Mouse (Mus musculus): Measurements from ENCODE around the gene Pelp1. TPM values are rescaled to one million over a fixed set of nuclear protein-coding genes. Genes with fewer than 3 reads are reported as not detected.

Gene Pelp1
- total and polyA plus RNA-seq, 2 experiments from 2014 or later = 10.9 to 15.9 TPM

GRCm38 (mm10) chr11:70450926-70451325 is 41.1 kb upstream of the Pelp1 start:
- peaks cover 15% of the 10 kb centered on the region for H3K36me3 ChIP-seq (replicated peaks; ENCODE audit: control insufficient read depth, insufficient read depth, low read length)
- no peak for TF ChIP-seq CTCF (IDR thresholded peaks at IDR 0.05; ENCODE audit: low read depth)
- TF ChIP-seq EP300 (IDR thresholded peaks at IDR 0.05; ENCODE audit: low read depth) = no peak
- WGBS = 73% methylated on average over 2 of the region's 2 CpGs
- no peaks in the 10 kb centered on the region for H3K9me3 ChIP-seq (replicated peaks; ENCODE audit: control insufficient read depth, low read length)
- DNase-seq (ENCODE audit: low spot score) (no peak), ATAC-seq (ENCODE audit: insufficient read depth, low read depth) (no peak)
- no peak overlapping the region for H3K4me3 ChIP-seq (ENCODE audit: low read depth, low read length)
- no peak overlapping the region for H3K27ac ChIP-seq (ENCODE audit: low read depth)
- H3K4me1 ChIP-seq (ENCODE audit: control insufficient read depth, insufficient read depth) = no peaks in the 10 kb centered on the region
- H3K4me2 ChIP-seq (ENCODE audit: low read depth, low read length) = no peak overlapping the region
- no peaks in the 10 kb centered on the region for H3K27me3 ChIP-seq (ENCODE audit: control insufficient read depth, insufficient read depth, low read length)
- H3K9ac ChIP-seq (replicated peaks; ENCODE audit: low read depth, low read length) = no peak overlapping the region

DNA sequence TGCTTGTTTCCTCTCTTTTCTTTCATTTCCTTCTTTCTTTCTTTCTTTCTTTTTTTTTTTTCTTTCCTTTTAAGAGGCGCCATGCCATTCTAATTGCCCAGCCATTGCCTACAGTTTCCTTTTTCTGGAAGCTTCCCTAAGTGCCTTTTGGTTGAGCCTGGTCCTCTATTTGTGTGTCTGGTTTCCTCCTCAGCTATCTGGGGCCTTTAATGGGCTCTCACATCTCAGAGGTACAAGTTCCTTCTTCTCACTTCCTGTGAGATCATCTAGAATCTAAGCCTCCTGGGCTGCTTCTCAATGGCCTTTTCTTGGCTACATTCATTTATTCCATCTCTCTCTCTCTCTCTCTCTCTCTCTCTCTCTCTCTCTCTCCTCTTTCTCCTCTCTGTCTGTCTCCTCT is 37.5 kb upstream of the Pelp1 start:
- ATAC-seq (ENCODE audit: insufficient read depth, low read depth) (no peak), DNase-seq (ENCODE audit: low spot score) (no peak)
- Histone ChIP-seq H3K36me3 (replicated peaks; ENCODE audit: control insufficient read depth, insufficient read depth, low read length) (no peaks in the 10 kb centered on the region), H3K9me3 (replicated peaks; ENCODE audit: control insufficient read depth, low read length) (no peaks in the 10 kb centered on the region), H3K27me3 (ENCODE audit: control insufficient read depth, insufficient read depth, low read length) (no peaks in the 10 kb centered on the region), H3K4me1 (ENCODE audit: control insufficient read depth, insufficient read depth) (no peaks in the 10 kb centered on the region), H3K4me3 (ENCODE audit: low read depth, low read length) (no peak overlapping the region), H3K4me2 (ENCODE audit: low read depth, low read length) (no peak overlapping the region), H3K9ac (replicated peaks; ENCODE audit: low read depth, low read length) (no peak overlapping the region), H3K27ac (ENCODE audit: low read depth) (no peak overlapping the region)
- 77% methylated on average over 1 of the region's 1 CpGs for WGBS
- TF ChIP-seq EP300 (IDR thresholded peaks at IDR 0.05; ENCODE audit: low read depth) (no peak), CTCF (IDR thresholded peaks at IDR 0.05; ENCODE audit: low read depth) (no peak)

GRCm38 (mm10) chr11:70446756-70447155 is 36.9 kb upstream of the Pelp1 start:
- no peaks in the 10 kb centered on the region for H3K36me3 ChIP-seq (replicated peaks; ENCODE audit: control insufficient read depth, insufficient read depth, low read length)
- H3K9ac ChIP-seq (replicated peaks; ENCODE audit: low read depth, low read length) = no peak overlapping the region
- no peak for TF ChIP-seq CTCF (IDR thresholded peaks at IDR 0.05; ENCODE audit: low read depth)
- no peaks in the 10 kb centered on the region for H3K27me3 ChIP-seq (ENCODE audit: control insufficient read depth, insufficient read depth, low read length)
- H3K4me2 ChIP-seq (ENCODE audit: low read depth, low read length) = no peak overlapping the region
- DNase-seq (ENCODE audit: low spot score) (no peak), ATAC-seq (ENCODE audit: insufficient read depth, low read depth) (no peak)
- H3K4me3 ChIP-seq (ENCODE audit: low read depth, low read length) = no peak overlapping the region
- WGBS = 22% methylated on average over 3 of the region's 3 CpGs
- no peaks in the 10 kb centered on the region for H3K4me1 ChIP-seq (ENCODE audit: control insufficient read depth, insufficient read depth)
- no peaks in the 10 kb centered on the region for H3K9me3 ChIP-seq (replicated peaks; ENCODE audit: control insufficient read depth, low read length)
- no peak overlapping the region for H3K27ac ChIP-seq (ENCODE audit: low read depth)

DNA sequence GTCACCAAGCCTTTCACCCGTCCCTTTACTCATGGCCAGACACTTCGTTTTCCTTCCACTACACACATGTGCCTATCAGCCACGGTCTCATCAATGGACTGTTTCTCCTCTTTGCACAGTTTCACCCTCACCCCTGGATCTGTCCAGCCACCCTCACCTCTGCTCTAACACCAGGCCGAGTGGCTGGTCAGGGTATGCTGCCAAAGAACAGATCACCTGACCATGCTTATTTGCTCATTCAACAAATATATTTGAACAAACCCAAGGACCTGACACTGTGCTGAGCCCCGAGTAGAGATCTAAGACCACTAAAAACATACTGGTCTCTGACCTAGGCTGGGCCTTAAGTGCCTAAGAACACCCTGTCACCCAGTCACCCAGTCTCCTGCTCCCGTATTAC is 34.8 kb upstream of the Pelp1 start:
- WGBS = 62% methylated on average over 6 of the region's 6 CpGs

GRCm38 (mm10) chr11:70443964-70444363 is 34.1 kb upstream of the Pelp1 start:
- H3K4me1 ChIP-seq (ENCODE audit: control insufficient read depth, insufficient read depth) = no peaks in the 10 kb centered on the region
- H3K4me2 ChIP-seq (ENCODE audit: low read depth, low read length) = no peak overlapping the region
- TF ChIP-seq CTCF (IDR thresholded peaks at IDR 0.05; ENCODE audit: low read depth) = no peak
- no peak for TF ChIP-seq EP300 (IDR thresholded peaks at IDR 0.05; ENCODE audit: low read depth)
- H3K27ac ChIP-seq (ENCODE audit: low read depth) = no peak overlapping the region
- H3K4me3 ChIP-seq (ENCODE audit: low read depth, low read length) = no peak overlapping the region
- H3K27me3 ChIP-seq (ENCODE audit: control insufficient read depth, insufficient read depth, low read length) = no peaks in the 10 kb centered on the region
- DNase-seq (ENCODE audit: low spot score) = no peak
- no peak overlapping the region for H3K9ac ChIP-seq (replicated peaks; ENCODE audit: low read depth, low read length)
- ATAC-seq (ENCODE audit: insufficient read depth, low read depth) = no peak
- no peaks in the 10 kb centered on the region for H3K9me3 ChIP-seq (replicated peaks; ENCODE audit: control insufficient read depth, low read length)
- 72% methylated on average over 3 of the region's 3 CpGs for WGBS
- H3K36me3 ChIP-seq (replicated peaks; ENCODE audit: control insufficient read depth, insufficient read depth, low read length) = peaks cover 14% of the 10 kb centered on the region

More for the DNA sequence above, 34.8 kb upstream of the Pelp1 start:
- peaks cover 7% of the 10 kb centered on the region for H3K36me3 ChIP-seq (replicated peaks; ENCODE audit: control insufficient read depth, insufficient read depth, low read length)
- H3K9ac ChIP-seq (replicated peaks; ENCODE audit: low read depth, low read length) = no peak overlapping the region
- H3K27me3 ChIP-seq (ENCODE audit: control insufficient read depth, insufficient read depth, low read length) = no peaks in the 10 kb centered on the region
- TF ChIP-seq EP300 (IDR thresholded peaks at IDR 0.05; ENCODE audit: low read depth) (no peak), CTCF (IDR thresholded peaks at IDR 0.05; ENCODE audit: low read depth) (no peak)
- no peaks in the 10 kb centered on the region for H3K4me1 ChIP-seq (ENCODE audit: control insufficient read depth, insufficient read depth)
- H3K27ac ChIP-seq (ENCODE audit: low read depth) = no peak overlapping the region
- DNase-seq (ENCODE audit: low spot score) = no peak
- ATAC-seq (ENCODE audit: insufficient read depth, low read depth) = no peak
- H3K9me3 ChIP-seq (replicated peaks; ENCODE audit: control insufficient read depth, low read length) = no peaks in the 10 kb centered on the region
- H3K4me2 ChIP-seq (ENCODE audit: low read depth, low read length) = no peak overlapping the region
- no peak overlapping the region for H3K4me3 ChIP-seq (ENCODE audit: low read depth, low read length)

DNA sequence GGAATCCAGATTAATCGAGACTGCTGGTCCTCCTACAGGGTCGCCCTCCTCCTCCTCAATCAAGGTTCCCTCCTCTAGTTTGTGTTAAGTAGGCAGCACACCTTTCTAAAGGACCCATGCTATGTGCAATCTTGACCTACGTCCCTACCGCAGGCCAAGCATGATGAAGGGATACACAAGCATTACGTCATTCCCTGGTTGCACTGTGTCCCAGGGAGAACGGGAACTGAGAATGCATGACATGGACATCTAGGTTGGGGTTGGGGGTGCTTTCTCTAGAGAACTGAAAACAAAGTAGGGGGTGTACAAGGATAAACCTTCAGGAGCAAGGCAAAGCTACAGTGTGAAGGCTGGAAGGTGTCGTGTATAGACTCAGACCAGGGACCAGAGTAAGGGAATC is 32.1 kb upstream of the Pelp1 start:
- ATAC-seq (ENCODE audit: insufficient read depth, low read depth) (no peak), DNase-seq (ENCODE audit: low spot score) (no peak)
- Histone ChIP-seq H3K27ac (ENCODE audit: low read depth) (no peak overlapping the region), H3K36me3 (replicated peaks; ENCODE audit: control insufficient read depth, insufficient read depth, low read length) (peaks cover 31% of the 10 kb centered on the region), H3K4me1 (ENCODE audit: control insufficient read depth, insufficient read depth) (no peaks in the 10 kb centered on the region), H3K4me2 (ENCODE audit: low read depth, low read length) (no peak overlapping the region), H3K4me3 (ENCODE audit: low read depth, low read length) (no peak overlapping the region), H3K9ac (replicated peaks; ENCODE audit: low read depth, low read length) (no peak overlapping the region), H3K27me3 (ENCODE audit: control insufficient read depth, insufficient read depth, low read length) (no peaks in the 10 kb centered on the region), H3K9me3 (replicated peaks; ENCODE audit: control insufficient read depth, low read length) (no peaks in the 10 kb centered on the region)
- TF ChIP-seq EP300 (IDR thresholded peaks at IDR 0.05; ENCODE audit: low read depth) (no peak), CTCF (IDR thresholded peaks at IDR 0.05; ENCODE audit: low read depth) (no peak)
- WGBS = 88% methylated on average over 7 of the region's 7 CpGs
